Mouse (Mus musculus): ENCODE data around the gene Eif4ebp2.
A peak's percentile ranks its signal among the peaks of the same experiment; 100 is the strongest.

The Eif4ebp2 gene

DNA sequence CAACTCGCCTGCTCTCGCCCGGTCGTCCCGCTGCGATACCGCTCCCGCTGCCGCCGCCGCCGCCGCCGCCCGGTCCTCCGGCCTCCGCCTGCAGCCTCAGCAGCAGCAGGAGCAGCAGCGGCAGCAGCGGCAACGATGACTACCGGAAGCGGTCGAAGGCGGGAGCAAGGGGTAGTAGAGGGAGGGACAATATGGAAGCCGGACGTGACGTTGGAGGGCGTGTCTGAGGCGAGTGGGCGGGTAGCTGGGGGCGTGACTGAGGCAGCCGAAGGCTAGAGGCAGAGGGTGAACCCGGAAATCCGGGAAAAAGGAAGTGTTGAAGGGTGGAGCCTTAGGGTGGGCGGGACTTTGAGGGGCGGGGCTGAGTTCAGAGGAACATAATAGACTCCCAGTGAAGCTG is at the start of gene Eif4ebp2:
Gene Eif4ebp2 (minus strand): TSS at position 17 of the 400 bp plus-strand sequence.
- peak; percentile 99 for DNase-seq (ENCODE audit: low spot score in 2 of 2)

DNA sequence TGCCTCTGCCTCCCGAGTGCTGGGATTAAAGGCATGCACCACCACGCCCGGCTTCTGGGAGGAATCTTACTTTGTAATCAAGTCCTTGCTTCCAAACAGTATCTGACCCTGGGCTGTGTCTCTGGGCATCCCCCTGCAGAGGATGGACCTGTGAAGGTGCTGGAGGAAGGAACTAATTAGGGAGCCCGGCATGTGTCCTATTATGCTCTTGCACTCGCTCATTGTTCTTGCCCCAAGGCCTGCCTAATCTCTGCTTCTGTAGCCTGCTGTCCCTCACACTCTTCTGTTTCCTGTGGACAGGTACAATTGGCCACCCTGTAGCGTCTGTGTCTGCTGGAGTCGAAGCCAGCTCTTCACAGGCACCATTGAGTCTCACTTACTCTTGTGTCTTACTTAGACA is 48.3 kb upstream of the Eif4ebp2 start:
- no peak for DNase-seq (ENCODE audit: low spot score in 2 of 2)

DNA sequence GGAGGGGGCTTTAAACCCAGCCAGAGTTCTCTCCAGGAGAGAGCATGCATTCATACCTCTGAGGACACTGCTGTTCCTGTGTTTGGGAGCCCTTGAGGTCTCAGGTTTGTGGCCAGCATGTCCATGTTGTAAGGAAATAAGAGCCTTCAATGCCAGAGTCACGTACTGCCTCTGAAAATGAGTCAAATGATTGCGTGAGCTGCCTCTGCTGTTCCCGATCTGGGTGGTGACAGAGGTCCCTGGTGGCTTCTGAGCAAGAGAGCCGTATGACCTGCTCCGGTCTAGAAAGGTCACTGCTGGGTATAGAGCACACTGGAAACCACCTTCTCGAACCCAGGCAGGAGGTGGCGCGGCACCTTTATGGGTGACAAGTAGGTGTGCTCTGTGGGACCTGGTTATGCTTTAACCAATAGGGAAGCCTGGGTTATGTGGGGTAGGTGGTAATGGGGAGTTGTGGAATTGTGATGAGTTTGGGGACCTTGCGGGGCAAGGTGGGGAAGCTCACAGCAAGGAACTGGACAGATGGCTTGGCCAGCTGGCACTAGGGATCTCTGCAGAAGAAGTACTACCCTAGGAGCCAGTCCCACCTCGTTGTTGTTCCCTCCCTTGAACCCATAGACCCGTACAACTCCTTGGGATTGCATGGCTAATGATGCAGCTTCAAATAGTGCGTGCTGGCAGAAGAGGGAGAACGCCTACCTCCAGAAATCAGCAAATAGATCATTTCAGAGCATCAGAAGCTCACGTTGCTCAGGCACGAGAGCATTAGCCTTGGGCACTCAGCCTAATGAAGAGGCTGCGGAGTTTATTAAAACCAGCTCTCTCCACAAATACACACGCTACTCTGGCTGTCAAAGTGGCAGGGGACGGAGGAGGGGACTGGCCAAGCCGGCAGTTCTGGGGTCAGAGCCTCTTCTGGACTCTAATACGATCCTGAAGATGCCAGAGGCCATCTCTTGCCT is 47.3 kb upstream of the Eif4ebp2 start:
- DNase-seq (ENCODE audit: low spot score in 2 of 2), result no peak

DNA sequence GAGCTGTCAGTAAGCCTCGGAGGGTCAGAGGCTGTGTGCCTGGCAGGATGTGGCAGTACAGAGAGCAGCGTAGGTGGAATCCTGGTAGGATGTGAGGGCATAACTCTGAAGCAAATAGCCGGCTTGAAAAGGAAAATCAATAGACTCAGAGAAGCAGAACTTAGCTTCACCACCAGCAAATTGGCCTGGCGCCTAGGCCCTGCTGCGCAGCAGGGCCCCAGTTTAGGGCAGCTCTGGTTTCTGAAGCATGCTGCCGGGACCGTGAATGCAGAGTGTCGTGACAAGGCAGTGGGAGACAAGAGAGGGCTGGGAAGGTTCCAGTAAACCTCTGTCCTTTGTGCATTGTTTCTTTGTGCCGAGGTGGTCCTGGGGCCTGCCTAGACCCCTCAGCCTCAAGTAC is 43.8 kb upstream of the Eif4ebp2 start:
- no peak for DNase-seq (ENCODE audit: low spot score in 2 of 2)

DNA sequence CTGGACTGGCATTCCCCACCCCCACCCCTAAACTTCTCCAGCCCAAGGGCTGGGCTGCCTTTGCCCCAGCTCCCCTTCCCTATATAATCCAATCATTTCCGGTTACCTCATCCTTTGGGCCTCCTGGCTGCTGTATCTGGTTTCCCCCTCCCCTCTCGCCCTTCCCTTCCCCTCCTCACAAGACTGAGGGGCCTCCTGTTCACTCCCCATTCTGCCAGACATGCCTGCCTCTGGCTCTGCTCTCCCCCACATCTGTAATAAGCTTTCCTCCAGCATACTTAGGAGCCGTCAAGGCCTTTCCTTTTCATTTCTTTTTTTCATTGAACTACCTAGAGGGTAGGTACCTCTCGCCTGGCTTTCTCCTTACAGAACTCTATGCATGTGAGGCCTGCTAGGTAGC is 43.0 kb upstream of the Eif4ebp2 start:
- no peak for DNase-seq (ENCODE audit: low spot score in 2 of 2)

DNA sequence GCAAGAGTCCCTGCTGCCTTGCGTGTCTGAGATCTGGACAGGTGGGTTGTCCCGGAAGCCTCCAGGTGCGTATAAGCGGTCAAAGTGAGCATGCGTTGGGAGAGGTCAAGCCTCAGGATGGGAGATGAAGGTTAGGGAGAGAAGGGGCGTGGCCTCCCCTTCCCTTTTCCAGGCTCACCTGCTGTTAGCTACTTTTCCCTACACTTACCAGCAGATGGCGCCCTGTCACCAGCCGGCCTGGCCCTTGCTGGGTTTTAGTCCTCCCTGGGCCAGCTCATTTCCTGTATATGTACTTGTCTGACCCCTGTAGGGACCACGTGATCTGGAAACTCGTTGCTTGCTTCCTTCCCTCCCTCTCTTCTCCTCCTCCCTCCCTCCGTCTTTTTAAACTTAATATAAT is 39.6 kb upstream of the Eif4ebp2 start:
- peak; percentile 78 to 83 for DNase-seq (ENCODE audit: low spot score in 2 of 2)

DNA sequence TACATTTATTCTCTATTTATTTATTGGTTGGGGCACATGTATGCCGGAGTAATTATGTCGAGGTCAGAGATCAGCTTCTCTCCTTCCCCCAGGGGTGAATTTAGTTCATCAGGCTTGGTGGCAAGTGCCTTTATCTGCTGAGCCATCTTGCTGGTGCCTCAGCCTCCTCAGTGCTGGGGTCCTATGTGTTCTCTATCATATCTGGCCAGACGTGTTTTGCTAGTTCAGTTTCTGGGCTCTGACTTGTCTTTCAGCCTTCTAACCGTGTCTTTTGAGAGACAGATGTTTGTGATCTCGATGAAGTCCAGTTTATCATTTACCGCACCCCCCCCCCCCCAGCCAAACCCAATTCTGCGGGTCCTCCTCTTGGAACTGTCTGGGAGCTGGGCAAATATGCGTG is 39.1 kb upstream of the Eif4ebp2 start:
- DNase-seq (ENCODE audit: low spot score in 2 of 2), result no peak

DNA sequence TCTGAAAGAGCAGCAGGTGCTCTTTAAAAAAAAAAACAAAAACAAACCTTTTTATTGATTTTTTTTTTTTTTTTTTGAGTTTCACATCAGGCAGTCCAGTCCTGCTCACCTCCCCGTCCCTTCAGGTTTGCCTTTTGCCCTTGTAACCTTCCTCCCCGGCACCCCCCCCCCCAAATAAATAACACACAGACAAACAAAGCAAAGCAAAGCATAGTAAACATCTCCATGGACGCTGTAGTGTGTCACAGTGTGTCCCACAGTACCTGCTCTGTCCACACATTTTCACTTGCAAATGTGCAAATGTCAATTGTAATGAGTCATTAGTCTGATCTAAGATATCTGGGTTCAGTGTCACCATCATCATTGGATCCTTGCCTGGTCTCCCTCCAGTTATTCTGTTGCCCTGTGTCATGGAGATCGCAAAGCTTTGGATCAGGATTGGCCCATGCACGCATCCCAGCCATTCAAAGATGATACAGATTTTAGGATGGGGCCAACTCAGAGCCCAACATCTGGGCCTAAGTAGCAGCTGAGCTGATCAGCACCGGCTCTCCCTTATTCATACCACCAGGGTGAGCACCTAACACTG is 36.2 kb upstream of the Eif4ebp2 start:
- DNase-seq (ENCODE audit: low spot score in 2 of 2), result no peak

DNA sequence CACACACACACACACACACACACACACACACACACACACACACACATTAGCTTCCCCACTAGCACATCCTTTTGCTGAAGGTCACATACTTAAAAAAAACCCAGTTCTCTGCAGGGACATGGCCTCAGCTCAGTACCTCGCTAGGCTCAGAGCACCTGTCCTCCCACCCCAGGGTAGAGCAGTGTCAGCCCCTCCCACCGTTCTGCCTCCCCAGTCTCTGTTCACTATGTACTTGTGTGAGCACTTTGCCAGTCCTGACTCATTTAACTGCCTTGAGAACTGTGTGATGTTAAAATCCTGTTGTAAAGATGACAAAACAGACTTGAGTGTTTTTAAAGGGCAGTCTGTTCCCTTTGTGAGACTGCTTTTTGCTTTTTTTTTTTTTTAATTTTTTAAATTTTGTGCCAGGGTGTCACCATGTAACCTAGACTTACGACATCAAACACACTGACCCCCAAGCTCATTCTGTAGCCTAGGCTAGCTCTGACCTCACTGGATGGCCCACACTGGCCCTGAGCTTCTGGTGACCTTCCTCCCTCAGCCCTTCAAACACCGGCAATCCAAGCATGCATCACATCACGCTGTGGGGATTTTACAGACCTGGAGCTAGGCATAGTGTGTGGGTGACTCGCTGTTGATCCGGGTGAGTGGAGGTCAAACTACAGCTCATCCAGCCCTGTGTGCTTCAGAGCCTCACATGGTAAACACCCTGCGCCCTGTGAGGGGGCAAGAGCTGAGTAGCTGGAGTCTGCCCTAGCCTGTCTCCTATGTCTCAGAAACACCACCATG is 34.3 kb upstream of the Eif4ebp2 start:
- no peak for DNase-seq (ENCODE audit: low spot score in 2 of 2)

DNA sequence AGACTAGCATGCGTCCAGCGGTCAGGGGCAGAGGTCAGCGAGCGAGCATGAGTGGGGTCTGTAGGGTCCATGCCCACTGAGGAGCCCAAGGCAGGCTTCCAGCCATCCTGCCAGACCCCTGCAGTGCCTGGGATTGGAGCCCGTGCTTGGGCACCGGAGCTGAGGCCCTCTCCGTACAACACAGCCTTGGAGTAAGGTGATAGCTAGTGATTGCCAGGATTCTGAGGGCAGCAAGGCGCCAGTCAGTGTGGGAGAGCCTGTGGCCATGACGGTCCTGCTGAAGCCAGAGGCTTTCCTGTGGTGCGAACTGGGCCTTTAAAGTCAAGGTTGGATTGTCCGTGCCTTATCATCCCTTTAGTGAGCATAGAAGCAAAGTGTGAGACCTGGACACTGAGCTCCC is 32.3 kb upstream of the Eif4ebp2 start:
- no peak for DNase-seq (ENCODE audit: low spot score in 2 of 2)

DNA sequence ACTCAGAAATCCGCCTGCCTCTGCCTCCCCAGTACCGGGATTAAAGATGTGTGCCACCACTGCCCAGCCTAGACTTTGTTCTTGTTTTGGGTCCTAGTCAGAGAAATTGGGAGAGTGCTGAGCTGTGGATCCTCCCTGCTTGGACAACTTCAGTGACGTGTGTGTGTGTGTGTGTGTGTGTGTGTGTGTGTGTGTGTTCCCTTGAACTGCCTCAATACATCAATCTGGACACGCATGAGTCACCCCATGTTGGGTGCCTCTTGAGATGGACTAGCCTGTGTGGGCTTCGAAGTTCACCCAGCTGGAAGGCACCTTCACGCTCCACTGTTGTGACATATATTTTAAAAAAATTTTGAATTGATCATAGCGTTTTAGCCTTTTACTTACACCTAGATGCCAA is 30.3 kb upstream of the Eif4ebp2 start:
- no peak for DNase-seq (ENCODE audit: low spot score in 2 of 2)

DNA sequence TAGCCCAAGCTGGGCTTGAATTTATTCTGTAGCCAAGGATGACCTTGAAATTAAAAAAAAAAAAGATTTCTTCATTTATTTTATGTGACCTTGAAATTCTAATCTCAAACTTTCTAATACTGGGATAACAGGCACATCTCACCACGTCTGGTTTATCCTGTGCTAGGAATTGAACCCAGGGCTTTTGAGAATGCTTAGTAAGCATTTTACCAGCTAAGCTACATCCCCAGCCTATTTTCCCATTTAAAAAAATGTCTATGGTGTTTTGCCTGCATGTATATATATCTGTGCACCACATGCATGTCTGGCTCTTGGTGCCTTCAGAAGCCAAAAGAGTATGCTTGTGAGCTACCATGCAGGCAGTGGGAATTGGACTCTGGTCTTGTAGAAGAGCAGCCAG is 28.0 kb upstream of the Eif4ebp2 start:
- DNase-seq (ENCODE audit: low spot score in 2 of 2), result no peak

DNA sequence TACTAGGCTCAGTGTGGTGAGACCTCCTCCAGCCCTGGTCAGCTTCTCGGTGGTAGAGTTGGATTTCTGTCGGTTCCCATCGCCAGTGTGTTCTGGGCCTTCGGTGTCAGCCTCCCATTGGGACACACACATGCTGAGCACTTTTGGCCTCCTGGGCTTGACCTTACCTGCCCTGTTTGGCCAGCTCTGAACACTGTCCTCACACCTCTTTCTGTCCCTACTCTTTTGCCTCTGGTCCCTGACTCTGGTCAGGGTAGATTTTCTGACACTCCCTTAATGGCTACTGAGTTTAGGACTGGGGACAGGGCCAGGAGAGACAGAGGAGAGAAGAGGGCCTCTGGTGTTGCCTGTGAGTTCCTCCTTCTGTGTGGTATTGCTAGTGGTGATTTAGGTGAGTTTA is 27.5 kb upstream of the Eif4ebp2 start:
- DNase-seq (ENCODE audit: low spot score in 2 of 2), result no peak

DNA sequence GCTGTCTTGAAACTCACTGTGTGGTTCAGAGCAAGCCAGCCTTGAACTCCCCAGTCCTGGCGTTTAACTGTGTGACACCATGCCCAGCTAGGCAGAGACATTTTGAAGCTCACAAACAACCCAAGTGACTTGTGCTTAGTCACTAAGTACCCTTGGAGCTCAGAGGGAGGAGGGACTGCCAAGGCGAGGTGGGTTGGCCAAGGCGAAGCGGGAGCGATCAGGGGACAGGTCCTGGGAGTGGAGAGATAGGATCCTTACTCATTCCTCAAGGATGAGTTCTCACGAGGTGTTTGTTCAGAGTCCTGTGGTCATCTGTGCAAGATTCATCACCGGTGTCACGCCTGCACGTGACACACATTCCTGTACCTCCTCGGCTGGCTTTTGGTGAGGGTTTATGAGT is 27.0 kb upstream of the Eif4ebp2 start:
- no peak for DNase-seq (ENCODE audit: low spot score in 2 of 2)

DNA sequence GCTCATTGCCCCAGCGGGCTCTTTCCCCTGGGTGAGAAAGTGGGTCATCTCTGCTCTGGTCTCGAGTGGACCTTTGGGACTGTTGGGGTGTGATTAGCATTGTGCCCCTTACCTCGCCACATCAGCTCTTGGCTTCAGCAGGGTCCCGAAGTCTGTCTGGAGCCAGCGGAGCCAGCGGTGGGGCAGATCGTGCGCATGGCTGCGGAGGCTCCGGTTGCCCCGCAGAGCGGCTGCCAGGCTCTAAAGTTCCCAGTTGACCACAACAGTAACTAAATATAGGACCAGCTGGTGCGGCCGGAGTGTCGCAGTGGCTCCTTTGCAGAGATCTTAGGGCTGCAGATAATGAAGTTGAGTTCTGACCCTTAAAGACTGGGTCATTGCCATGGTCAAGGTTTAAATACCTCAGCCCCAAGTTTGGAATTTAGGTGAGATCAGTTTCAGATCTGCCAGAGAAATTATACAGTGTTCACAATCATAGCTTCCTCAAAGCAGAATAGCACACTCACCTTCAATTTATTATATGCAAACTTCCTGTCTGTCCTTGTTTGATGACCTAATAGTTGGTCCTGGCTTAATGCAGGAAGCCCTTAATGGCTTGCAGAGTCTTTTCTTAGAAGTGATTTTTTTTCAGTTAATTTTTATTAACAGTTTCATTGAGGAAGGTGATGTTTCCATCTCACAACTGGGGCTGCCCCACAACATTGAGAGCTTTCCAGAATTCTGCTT is 24.1 kb upstream of the Eif4ebp2 start:
- no peak for DNase-seq (ENCODE audit: low spot score in 2 of 2)

DNA sequence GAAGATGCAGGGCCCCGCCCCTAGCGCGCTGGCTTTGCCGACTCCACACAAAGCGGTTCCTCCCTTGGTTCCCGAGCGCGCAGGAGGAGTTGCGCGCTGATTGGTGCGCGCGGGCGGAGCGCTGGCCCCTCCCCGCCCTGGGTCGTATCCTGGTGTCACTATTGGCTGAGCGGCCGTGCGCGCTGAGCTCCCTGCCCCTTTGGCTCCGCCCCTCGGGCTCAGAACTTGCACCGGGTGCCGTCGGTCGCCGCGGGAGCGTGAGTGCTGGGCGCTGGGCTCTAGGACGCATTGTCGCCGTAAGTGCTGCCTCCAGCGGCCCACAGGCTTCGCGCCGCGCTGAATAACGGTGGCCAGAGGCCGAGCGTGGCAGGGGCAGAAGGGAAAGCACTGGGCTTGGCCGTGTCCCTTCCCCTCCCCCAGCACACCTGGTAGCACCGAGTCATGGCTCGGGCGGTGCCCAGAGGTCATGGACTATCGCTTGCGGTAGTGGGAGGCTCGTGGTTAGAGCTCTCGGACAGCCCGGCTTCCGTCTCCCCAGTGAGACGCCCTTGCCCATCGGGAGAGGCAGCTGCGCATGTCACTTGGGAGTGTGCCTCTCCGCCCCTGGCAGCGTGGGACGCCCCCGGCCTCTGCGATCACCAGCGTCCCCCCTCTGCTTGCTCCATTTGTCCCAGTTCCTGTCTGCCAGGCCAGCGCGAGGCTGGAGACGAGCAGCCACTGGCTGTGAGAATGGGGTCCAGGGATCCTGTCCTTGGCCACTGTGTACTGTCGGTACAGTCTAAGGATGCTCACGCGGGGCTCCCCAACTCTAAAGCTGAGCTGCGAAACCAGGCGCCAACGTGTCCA is 23.4 kb upstream of the Eif4ebp2 start, which contains the start of gene Lrrc20:
Gene Lrrc20 (plus strand): TSS at position 208 of the 846 bp plus-strand sequence.
- DNase-seq (ENCODE audit: low spot score in 2 of 2), result peak; percentile 88 to 93

DNA sequence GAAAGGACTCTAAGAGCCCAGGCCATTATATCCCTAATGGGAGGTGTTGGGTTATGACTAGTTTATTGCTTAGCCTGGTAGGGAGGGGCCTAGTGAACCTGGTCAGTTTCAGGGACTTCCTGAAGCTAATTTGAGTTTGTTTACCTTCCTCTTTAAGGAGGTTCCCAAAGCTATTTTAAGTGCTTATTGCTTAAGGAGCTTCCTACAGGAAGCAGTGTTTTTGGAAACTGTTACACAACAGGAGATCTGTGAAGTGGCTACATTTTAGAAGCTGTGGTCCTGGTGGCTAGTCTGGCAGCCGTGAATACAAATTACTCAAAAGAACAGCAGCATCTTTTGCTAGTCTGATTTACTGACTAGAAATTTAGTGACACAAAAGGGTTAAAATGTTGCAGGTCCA is 21.9 kb upstream of the Eif4ebp2 start:
- DNase-seq (ENCODE audit: low spot score in 2 of 2), result no peak

DNA sequence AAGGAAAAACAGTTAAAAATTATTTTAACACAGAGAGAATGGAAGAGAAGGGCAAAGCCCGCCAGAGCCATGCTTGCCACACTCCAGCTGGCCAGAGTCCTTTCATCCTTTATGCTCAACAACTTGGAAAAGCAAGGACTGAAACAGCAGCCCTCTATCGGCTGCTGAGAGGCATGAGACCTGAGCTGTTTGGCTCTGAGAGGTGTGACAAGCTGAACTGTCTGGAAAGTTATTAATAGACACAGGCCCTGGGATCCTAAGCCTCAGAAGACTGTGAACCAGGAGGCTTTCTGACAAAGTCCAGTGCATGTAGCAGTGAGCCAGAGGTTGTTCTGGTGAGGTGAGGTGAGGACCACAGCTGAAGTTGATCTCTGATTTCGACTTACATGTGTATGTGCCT is 21.2 kb upstream of the Eif4ebp2 start:
- DNase-seq (ENCODE audit: low spot score in 2 of 2), result no peak

DNA sequence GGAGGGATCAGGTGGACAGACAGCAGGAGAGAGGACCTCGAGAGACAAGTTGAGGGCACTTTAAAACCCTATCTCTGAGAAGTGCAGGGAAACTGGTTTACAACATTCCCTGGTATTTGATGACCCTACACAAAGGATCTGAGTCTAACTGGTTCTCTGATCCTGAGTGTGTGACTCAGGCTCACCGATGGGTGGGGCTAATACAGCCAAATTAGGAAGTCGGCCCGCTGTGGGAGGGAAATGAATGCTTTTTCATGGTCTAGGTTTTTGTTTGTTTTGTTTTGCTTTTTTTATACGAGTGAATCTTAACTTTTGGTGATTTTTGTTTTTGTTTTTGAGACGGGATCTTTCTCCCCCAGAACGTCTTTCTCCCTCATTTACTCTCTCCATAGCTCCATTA is 16.4 kb upstream of the Eif4ebp2 start:
- no peak for DNase-seq (ENCODE audit: low spot score in 2 of 2)

DNA sequence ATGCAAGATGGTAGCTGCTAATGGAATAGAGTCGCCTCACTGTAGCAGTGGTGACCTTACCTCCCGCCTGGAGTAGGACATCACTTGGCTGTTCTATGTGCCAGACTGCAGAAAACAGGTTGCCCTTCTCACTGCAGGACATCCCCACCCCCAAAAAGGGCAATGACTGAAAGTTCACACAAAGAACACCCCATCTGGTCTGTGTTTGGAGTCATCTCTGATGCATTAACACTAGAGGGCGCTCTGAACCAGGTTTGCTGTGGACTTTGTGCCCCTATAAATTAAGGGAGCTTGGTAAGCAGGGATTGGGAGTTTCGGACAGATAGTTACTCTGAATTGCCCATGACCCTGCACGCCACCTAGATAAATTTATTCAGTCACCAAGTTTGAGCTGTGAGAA is 14.4 kb upstream of the Eif4ebp2 start:
- no peak for DNase-seq (ENCODE audit: low spot score in 2 of 2)

DNA sequence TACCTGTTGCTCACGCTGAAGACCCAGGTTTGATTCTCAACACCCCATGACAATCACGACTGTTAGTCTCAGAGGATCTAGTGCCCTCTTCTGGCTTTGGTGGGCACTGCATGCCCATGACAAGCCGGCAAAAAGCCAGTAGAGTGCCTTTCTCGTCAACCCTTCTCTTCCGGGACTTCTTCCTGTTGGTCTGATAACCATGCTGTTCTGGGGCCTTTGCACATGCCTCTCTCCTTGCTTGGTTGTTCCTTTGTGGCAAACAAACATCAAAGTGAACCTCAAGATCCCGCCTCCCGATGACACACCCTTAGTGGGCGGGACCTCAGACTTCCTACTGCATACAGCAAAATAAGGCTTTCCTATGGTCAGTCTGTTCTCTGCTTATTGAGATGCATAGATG is 13.8 kb upstream of the Eif4ebp2 start:
- no peak for DNase-seq (ENCODE audit: low spot score in 2 of 2)
